Mouse (Mus musculus) E14TG2a.4 (cell line): ENCODE results near the gene Sptan1.

Experiments
- CTCF ChIP-seq: conservative IDR thresholded peaks from 2 replicates; pipeline ENCODE4 v1.5.1; 2014; ENCODE audit warnings: low read length
- NANOG ChIP-seq: IDR thresholded peaks from 2 replicates; pipeline ENCODE4 v1.6.1; 2014; ENCODE audit warnings: borderline replicate concordance, low read length, mixed read lengths

GRCm38 (mm10) chr2:29926542-29926941 lies 38.8 kb upstream of the Sptan1 start:
- TF ChIP-seq CTCF (no peak), NANOG (no peak)
